Mouse (Mus musculus) MN1 (cell line): ENCODE data around the gene Tctex1d2.

Experiments used
- DNase-seq: peaks from one replicate; pipeline ENCODE4 v3.0.0-alpha.2; 2016; ENCODE audit warnings: low spot score

Tctex1d2 gene

DNA sequence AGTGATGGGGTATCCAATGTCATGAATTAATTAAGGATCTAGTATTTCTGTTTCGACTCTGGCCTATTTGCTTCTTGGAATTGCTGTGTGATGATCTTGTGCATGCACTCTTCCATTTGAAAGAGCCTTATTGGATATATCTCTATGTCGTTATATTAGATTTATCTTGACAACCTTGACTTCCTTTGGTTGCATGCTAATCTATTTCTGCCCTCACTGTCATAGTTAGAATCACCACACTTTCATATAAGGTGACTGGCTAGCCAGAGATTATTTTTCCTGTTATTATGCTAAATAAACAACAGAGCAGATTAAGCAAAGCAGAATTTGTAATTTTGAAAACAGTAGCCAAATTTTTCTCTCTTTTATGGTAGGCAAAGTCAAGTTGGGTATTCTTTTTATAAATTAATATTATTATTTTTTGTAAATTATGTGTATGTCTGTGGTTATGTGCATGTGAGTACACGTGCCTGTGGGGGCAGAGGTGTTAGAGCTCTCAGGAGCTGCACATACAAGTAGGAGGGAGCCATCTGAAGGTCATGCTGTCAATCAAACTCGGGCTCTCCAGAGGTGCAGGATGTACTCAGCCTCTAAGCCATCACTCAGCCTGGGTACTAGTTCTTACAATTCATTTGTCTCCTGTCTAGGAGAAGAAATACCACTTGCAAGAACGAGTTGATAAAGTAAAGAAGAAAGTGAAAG is 50.1 kb downstream of the Tctex1d2 start:
- DNase-seq, result no peak

- no peak for DNase-seq
Measured at GRCm38 (mm10) chr16:32472276-32473015, 52.9 kb downstream of the Tctex1d2 start.

- DNase-seq, result no peak
Measured at GRCm38 (mm10) chr16:32477315-32477714, 57.8 kb downstream of the Tctex1d2 start.
